Mouse (Mus musculus) thymus, postnatal 10 days (tissue): ENCODE data around the gene Gm28035.

Experiments used
- DNase-seq, 2 experiments: peaks; one replicate each; pipeline ENCODE4 v3.0.0; 2021; ENCODE audit warnings: low spot score in 2 of 2

Gm28035 gene

DNA sequence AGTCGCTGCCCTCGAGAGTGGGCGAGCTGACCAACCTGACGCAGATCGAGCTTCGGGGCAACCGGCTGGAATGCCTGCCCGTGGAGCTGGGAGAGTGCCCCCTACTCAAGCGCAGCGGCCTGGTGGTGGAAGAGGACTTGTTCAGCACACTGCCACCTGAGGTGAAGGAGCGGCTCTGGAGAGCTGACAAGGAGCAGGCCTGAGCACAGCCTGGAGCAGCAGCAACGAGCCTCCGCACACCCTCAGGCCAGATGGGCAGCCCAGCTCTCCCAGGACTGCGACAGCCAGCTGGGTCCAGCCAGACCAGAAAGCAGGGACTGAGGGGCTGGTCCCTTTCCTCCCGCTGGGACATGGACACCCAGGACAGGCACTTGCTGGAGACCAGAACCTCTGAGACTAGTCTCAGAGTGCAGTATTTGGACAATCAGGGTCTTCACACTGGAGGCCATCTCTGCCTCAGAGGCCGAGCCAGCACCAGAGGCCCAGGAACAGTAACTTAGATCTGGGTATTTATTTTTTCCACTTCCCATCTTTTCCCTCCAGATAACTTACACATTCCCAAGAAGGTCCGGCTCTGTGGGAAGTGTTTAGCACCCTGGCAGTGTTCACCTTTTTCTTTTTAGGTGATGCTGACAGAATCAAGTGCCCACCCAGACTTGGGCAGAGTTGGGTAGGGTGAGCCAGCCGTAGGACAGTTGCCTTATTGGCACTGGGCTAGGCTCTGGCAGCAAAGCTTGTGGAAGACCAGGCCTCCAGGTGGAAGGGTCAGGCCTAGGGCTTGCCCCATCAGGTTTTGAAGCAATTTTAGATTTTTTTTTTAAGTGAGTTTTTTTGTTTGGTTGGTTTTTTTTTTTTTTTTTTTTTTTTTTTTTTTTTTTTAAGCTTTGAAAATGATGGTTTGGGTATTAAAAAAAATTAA is 21.8 kb downstream of the Gm28035 start:
- DNase-seq: no peak

DNA sequence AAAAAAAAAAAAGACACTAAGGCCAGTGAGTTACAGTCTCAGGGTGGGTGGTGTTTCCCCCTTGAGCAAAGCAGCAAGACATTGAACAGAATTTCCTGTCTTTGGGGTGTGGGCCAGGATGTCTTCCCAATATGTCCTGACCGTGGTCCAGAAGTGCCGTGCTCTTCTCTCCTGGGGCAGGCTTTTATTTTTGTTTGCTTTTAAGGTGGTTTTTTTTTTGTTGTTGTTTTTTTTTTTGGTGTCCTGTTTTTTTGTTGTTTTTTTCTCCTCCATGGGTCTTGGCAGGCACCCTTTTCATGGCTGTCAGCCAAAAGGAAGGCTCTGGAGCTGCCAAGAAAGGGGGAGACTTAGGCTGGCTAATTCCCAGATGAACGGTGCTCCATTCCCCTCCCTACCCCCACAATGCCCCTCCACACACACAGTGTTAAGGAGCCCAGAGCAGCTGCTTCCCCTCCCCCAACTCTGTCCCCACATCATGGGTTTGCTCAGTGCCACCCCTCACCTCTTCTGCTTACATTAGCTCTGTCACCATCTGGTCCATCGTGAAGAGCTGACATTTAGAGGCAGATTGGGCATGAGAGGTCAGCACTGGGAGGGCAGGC is 22.6 kb downstream of the Gm28035 start:
- DNase-seq: no peak

GRCm38 (mm10) chr2:30263811-30264210 is 23.4 kb downstream of the Gm28035 start:
- no peak for DNase-seq

DNA sequence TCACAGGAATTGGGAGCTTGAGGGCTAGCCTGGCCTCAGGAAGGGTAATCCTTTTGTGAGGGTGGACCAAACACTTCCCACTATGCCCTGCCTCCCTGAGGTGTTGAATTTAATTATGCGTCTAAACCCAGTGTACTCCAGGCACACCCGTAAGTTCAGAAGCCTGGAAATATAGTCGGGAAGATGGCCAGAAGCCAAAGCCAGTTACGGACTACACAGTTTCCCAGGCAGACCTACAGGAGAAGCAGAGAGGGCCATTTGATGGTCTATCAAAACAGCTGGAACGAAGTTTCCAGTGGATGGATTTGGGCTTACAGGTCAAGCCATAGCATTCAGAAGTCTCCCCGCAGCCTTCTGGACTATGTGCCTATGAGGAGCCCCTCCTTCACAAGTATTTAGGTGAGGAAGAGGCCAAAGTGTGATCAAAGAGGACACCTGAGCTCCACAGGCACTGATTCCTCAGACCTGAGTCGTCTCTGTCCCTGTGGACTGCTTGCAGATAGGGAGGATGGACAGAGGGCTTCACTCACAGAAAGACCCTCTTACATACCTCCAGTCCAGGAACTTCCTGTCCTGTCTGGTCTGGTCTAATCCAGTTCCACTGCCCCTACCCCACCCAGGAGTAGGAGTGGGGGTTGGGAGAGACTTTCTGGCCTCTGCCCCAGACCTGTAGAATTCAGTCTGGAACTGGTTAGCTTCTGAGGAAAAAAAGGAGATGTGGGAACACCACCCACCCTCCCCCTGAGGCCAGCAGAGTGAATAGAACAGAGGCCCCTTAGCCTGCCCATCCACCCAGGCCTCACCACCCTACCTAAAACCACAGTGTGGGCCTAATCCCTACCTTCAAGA is 24.5 kb downstream of the Gm28035 start:
- no peak for DNase-seq

- DNase-seq: no peak
These were observed 25.4 kb downstream of the Gm28035 start, which contains the start of gene Phyhd1 for GRCm38 (mm10) chr2:30265767-30266253. TSS of gene Phyhd1 (plus strand) at chr2:30266203.

DNA sequence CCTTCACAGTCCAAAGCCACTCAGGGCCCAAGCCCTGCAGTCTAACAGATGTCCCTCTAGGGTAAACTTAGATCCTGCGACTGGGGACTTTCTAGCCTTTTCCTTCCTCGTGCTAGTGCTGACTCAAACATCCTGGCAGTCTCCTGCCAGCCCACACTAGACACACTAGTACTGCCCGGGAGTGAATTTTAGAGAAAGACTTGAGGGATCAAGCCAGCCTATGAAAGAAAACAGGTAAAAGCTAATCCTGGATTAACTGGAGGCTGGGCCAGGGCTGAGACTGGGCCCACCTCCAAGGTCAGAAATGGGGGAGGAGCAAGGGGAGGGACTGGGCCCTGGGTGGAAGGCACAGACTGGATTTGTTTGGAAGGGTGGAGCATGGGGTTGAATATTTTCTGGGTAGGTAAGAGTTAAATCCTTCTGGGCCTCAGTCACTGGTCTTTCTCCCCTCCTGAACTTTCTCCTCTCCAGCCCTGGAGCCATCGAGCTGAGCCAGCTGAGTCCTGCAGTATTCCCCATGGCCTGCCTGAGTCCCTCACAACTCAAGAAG is 26.1 kb downstream of the Gm28035 start:
- DNase-seq: no peak

DNA sequence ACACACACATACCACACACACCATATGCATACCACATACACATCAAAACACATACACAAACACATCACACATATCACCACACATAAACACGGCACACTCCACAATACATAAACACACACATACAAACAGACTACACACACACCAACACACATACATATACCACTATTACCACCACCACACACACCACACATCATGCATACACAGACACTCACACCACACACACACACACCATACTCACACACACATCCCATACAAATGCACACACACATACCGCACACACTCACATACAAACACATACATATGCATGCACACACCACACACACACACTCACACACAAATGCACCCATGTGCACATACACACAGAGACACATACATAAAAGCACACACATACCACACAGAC is 27.1 kb downstream of the Gm28035 start:
- DNase-seq: no peak

GRCm38 (mm10) chr2:30268371-30268770 is 28.0 kb downstream of the Gm28035 start:
- DNase-seq: no peak

- no peak for DNase-seq
These were observed 29.0 kb downstream of the Gm28035 start for GRCm38 (mm10) chr2:30269241-30269990.

DNA sequence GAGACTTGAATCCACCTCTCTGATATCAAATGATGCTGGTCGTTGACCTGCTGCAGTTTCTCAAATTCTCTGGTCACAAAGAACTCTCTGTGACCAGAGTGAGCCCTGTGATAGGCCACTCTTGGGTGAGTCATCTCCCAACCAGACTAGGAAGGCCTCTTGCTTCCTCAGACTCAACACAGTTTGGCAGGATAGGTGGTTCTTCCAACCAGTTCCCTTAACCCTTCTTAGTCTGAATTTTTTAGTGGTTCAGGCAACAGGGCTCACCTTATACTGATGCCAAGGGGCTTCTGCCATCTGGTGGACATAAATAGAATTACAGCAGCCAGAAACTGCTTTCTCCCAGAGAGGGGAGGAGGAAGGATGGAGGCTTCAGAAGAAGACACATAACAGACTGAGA is 29.8 kb downstream of the Gm28035 start:
- peak; percentile 39 to 60 for DNase-seq

GRCm38 (mm10) chr2:30280743-30281142 is 40.4 kb downstream of the Gm28035 start, which contains the start of gene Gm28038:
TSS of gene Gm28038 (plus strand) at chr2:30281043.
- no peak for DNase-seq

DNA sequence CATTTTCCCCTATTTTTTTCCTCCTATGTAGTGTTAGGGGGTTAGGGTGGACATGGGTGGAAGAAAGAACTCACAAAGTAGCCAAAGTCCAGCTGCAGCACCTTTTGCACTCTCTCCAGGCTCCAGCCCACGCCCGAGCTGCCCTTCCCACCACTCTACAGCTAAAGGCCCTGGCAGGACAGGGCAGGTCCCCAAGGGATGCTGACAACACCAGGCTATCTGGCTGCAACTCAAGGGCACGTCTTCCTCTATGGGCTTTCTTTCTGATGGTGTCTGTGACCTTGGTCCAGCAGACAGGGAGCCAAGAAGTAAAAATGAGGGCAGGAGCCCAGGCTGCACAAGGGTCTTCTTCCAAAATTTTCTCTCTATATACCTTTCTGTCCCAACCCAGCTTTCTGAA is 41.3 kb downstream of the Gm28035 start:
- no peak for DNase-seq

GRCm38 (mm10) chr2:30283193-30283592 is 42.8 kb downstream of the Gm28035 start:
- no peak for DNase-seq

DNA sequence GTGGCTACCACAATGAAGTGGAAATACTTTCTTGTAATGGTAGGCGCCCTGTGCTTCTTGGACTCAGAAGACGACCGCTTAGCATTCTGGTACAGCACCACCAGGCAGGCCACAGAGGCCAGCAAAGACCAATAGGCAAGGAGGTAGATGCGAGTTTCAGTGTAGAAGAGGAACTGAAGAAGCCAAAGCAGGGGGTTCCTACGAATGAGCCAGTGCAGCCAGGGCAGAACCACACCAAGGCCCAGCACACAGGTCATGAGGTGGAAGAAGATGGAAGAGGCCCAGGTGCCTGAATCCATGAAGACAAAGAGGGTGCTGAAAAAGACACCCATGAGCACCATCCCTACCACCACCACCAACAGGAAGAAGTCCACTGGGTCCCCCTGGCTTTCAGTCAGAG is 44.6 kb downstream of the Gm28035 start:
- DNase-seq: no peak

- no peak for DNase-seq
These were observed 45.2 kb downstream of the Gm28035 start for GRCm38 (mm10) chr2:30285416-30286181.

DNA sequence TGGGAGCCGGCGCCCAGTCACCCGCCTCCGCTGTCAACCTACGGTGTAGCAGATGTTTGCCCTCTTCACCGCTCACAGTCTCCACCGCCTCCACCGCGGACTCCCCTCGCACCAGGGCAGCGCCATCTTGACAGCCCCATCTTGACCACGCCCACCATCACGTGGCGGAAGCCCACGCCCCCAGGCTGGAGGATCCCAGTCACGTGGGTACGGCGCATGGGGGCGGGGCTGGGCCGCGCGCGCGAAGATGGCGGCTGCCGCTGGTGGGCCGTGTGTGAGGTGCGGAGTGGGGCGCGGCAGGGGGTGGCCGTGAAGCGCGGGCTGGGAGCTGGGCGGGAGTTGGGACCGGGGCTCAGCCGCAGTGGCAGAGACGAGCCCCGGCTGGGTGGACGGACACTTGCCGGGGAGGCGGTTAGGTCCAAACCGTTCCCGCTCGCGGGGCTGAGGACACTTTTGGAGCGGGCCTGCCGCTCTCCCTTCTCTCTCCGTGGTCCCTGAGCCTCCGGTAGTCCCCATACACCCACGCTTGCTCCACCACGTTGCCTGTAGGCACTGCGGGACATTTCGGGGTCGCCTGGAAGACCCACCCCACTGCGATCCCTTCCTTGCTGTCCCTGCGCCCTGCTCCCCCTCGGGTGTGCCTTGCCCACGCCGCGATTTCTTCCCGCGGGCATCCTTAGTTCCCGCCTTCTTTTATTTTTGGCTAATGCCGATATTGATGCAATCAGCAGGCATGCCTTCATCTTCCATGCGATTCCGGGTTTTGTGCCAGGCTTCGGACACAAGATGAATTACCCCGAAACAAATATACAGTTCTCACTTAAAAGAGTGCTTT is 46.0 kb downstream of the Gm28035 start, which contains the start of the genes Dolk and Nup188:
Gene Dolk (minus strand): TSS at position 143 of the 835 bp plus-strand sequence.
Gene Nup188 (plus strand): TSS at position 206 of the 835 bp plus-strand sequence.
- DNase-seq: peak; percentile 95 to 99

GRCm38 (mm10) chr2:30287027-30287373 is 46.6 kb downstream of the Gm28035 start:
- peak in 1 of 2 experiments; percentile 17 for DNase-seq

GRCm38 (mm10) chr2:30299525-30299924 is 59.2 kb downstream of the Gm28035 start:
- no peak for DNase-seq

GRCm38 (mm10) chr2:30299966-30300365 is 59.6 kb downstream of the Gm28035 start:
- no peak for DNase-seq
